Mouse (Mus musculus) midbrain, postnatal 0 days (tissue): Measurements from ENCODE around the gene Sh3rf3. TPM values are rescaled to one million over a fixed set of nuclear protein-coding genes. Genes with fewer than 3 reads are reported as not detected.

Experiments
- ATAC-seq: fragments of 200-750 bp; cut with Nextera tagmentation; 2 replicates; pipeline ENCODE4 v1.8.0; 2017; ENCODE audit warnings: moderate number of reproducible peaks, mild to moderate bottlenecking, moderate TSS enrichment, moderate library complexity; ENCODE audit not compliant: low FRiP score
- DNase-seq: peaks from one replicate; pipeline ENCODE4 v3.0.0-alpha.2; 2015; ENCODE audit warnings: low spot score
- H3K27ac ChIP-seq: fragments of 300-500 bp; sonication (generic); 2 replicates; pipeline ENCODE4 v1.5.1; 2014; ENCODE audit warnings: low read depth, mild to moderate bottlenecking, low read length, mixed read lengths
- H3K27me3 ChIP-seq: fragments of 300-500 bp; sonication (generic); 2 replicates; pipeline ENCODE4 v1.6.1; 2014; ENCODE audit warnings: low read length, control low read depth, mixed read lengths; ENCODE audit not compliant: insufficient read depth
- H3K36me3 ChIP-seq: fragments of 300-500 bp; sonication (generic); 2 replicates; pipeline ENCODE4 v1.6.1; 2014; ENCODE audit warnings: low read length, control low read depth, mixed read lengths; ENCODE audit not compliant: insufficient read depth
- H3K4me1 ChIP-seq: fragments of 300-500 bp; sonication (generic); 2 replicates; pipeline ENCODE4 v1.6.1; 2014; ENCODE audit warnings: mild to moderate bottlenecking, control low read depth, antibody characterized with exemption, low read length, mixed read lengths; ENCODE audit not compliant: insufficient read depth
- H3K4me2 ChIP-seq: fragments of 300-500 bp; sonication (generic); 2 replicates; pipeline ENCODE4 v1.6.1; 2014; ENCODE audit warnings: low read depth, mild to moderate bottlenecking, low read length, mixed read lengths; ENCODE audit not compliant: poor library complexity, severe bottlenecking
- H3K4me3 ChIP-seq: fragments of 300-500 bp; sonication (generic); 2 replicates; pipeline ENCODE4 v1.5.1; 2014; ENCODE audit warnings: low read depth, mild to moderate bottlenecking, low read length, moderate library complexity
- H3K9ac ChIP-seq: fragments of 300-500 bp; sonication (generic); replicated peaks from 2 replicates; pipeline ENCODE4 v1.6.1; 2014; ENCODE audit warnings: mild to moderate bottlenecking, low read length, moderate library complexity, mixed read lengths; ENCODE audit not compliant: poor library complexity, severe bottlenecking
- H3K9me3 ChIP-seq: fragments of 300-500 bp; sonication (generic); 2 replicates; pipeline ENCODE4 v1.6.1; 2016; ENCODE audit warnings: low read length, control low read depth
- CTCF ChIP-seq: IDR thresholded peaks from 2 replicates; pipeline ENCODE4 v1.5.1; 2016; ENCODE audit warnings: antibody characterized with exemption, mild to moderate bottlenecking
- WGBS: fragments of 180-500 bp; shearing (Covaris S2); extraction: QIAGEN DNeasy Blood & Tissue Kit; methylation state at CpG from one replicate; pipeline ENCODE4 v1.1.7; 2014; 5-methylcytosine and 5-hydroxymethylcytosine counted together
- polyA plus RNA-seq: library from polyadenylated mRNA; unstranded; fragments of >200 nt; fragmentation: Nextera tagmentation; extraction: Ambion mirVana; gene quantifications from 2 replicates; pipeline ENCODE4 v1.2.1, GENCODE M21; 2015
- total RNA-seq: library from RNA; depleted of rRNA; stranded (reverse); fragments of >200 nt; gene quantifications from 2 replicates; pipeline ENCODE4 v1.2.3, GENCODE M21; 2014

Sh3rf3 gene
- total and polyA plus RNA-seq, 2 experiments from 2014 or later, result 4.6 to 31.9 TPM

GRCm38 (mm10) chr10:58871821-58872577 lies 58.8 kb downstream of the Sh3rf3 start:
- no peak for DNase-seq

GRCm38 (mm10) chr10:58877835-58878234 lies 64.7 kb downstream of the Sh3rf3 start:
- no peak overlapping the region for H3K9ac ChIP-seq
- H3K36me3 ChIP-seq, result no peaks in the 10 kb centered on the region
- ATAC-seq (no peak), DNase-seq (no peak)
- TF ChIP-seq CTCF, result no peak
- H3K4me2 ChIP-seq, result no peak overlapping the region
- no peaks in the 10 kb centered on the region for H3K4me1 ChIP-seq
- 94% methylated on average over 4 of the region's 4 CpGs for WGBS
- no peak overlapping the region for H3K4me3 ChIP-seq
- H3K9me3 ChIP-seq, result no peaks in the 10 kb centered on the region
- H3K27ac ChIP-seq, result no peak overlapping the region
- no peaks in the 10 kb centered on the region for H3K27me3 ChIP-seq

More at GRCm38 (mm10) chr10:58871821-58872577, 58.8 kb downstream of the Sh3rf3 start:
- H3K4me1 ChIP-seq, result peaks cover 11% of the 10 kb centered on the region; the same call in 1 of the 2 replicates
- no peak overlapping the region for H3K4me2 ChIP-seq
- 41% methylated on average over 7 of the region's 7 CpGs for WGBS
- TF ChIP-seq CTCF, result no peak
- peak; percentile 69; the same call in 1 of the 2 replicates for ATAC-seq
- H3K9ac ChIP-seq, result peak overlapping the region; percentile 44; the same call in 1 of the 2 replicates
- H3K9me3 ChIP-seq, result no peaks in the 10 kb centered on the region
- H3K36me3 ChIP-seq, result no peaks in the 10 kb centered on the region
- H3K4me3 ChIP-seq, result no peak overlapping the region
- H3K27me3 ChIP-seq, result no peaks in the 10 kb centered on the region
- H3K27ac ChIP-seq, result peak overlapping the region; percentile 79

- 90% methylated on average over 4 of the region's 4 CpGs for WGBS
These were observed 65.5 kb downstream of the Sh3rf3 start for GRCm38 (mm10) chr10:58878636-58879035.

GRCm38 (mm10) chr10:58882741-58883140 lies 69.6 kb downstream of the Sh3rf3 start:
- Histone ChIP-seq H3K4me2 (no peak overlapping the region), H3K36me3 (no peaks in the 10 kb centered on the region), H3K4me1 (no peaks in the 10 kb centered on the region), H3K9me3 (no peaks in the 10 kb centered on the region), H3K9ac (no peak overlapping the region), H3K27me3 (no peaks in the 10 kb centered on the region), H3K27ac (no peak overlapping the region), H3K4me3 (no peak overlapping the region)
- TF ChIP-seq CTCF, result no peak
- no peak for DNase-seq
- ATAC-seq, result no peak
- 80% methylated on average over 2 of the region's 2 CpGs for WGBS

More at GRCm38 (mm10) chr10:58878636-58879035, 65.5 kb downstream of the Sh3rf3 start:
- Histone ChIP-seq H3K4me2 (no peak overlapping the region), H3K36me3 (no peaks in the 10 kb centered on the region), H3K27me3 (no peaks in the 10 kb centered on the region), H3K9me3 (no peaks in the 10 kb centered on the region), H3K27ac (no peak overlapping the region), H3K9ac (no peak overlapping the region), H3K4me1 (no peaks in the 10 kb centered on the region), H3K4me3 (no peak overlapping the region)
- ATAC-seq (no peak), DNase-seq (no peak)
- TF ChIP-seq CTCF, result no peak

GRCm38 (mm10) chr10:58885351-58885750 lies 72.2 kb downstream of the Sh3rf3 start:
- Histone ChIP-seq H3K27ac (no peak overlapping the region), H3K9me3 (no peaks in the 10 kb centered on the region), H3K4me2 (no peak overlapping the region), H3K27me3 (no peaks in the 10 kb centered on the region), H3K4me1 (no peaks in the 10 kb centered on the region), H3K9ac (no peak overlapping the region), H3K4me3 (no peak overlapping the region), H3K36me3 (no peaks in the 10 kb centered on the region)
- 24% methylated on average over 5 of the region's 5 CpGs for WGBS
- DNase-seq (no peak), ATAC-seq (no peak)
- TF ChIP-seq CTCF, result no peak

- no peaks in the 10 kb centered on the region for H3K27me3 ChIP-seq
- 80% methylated on average over 2 of the region's 2 CpGs for WGBS
- H3K4me2 ChIP-seq, result no peak overlapping the region
- H3K27ac ChIP-seq, result no peak overlapping the region
- H3K4me3 ChIP-seq, result no peak overlapping the region
- no peak for TF ChIP-seq CTCF
- H3K4me1 ChIP-seq, result no peaks in the 10 kb centered on the region
- DNase-seq (no peak), ATAC-seq (no peak)
- no peak overlapping the region for H3K9ac ChIP-seq
- H3K9me3 ChIP-seq, result no peaks in the 10 kb centered on the region
- H3K36me3 ChIP-seq, result no peaks in the 10 kb centered on the region
These were observed 72.7 kb downstream of the Sh3rf3 start for GRCm38 (mm10) chr10:58885816-58886215.
